Mouse (Mus musculus) adrenal gland, postnatal 0 days (tissue): ENCODE results near the gene Zfp622. TPM values are rescaled to one million over a fixed set of nuclear protein-coding genes. Genes with fewer than 3 reads are reported as not detected.

Experiments
- microRNA-seq: library from miRNA; unstranded; fragments of <30 nt; microRNA quantifications from one replicate; pipeline ENCODE4, GENCODE M21; 2016; ENCODE audit warnings: borderline replicate concordance; ENCODE audit not compliant: insufficient number of aligned reads
- polyA plus RNA-seq: library from polyadenylated mRNA; unstranded; fragments of >200 nt; fragmentation: Nextera tagmentation; extraction: Ambion mirVana; gene quantifications from 2 replicates; pipeline ENCODE4 v1.2.1, GENCODE M21; 2015

The Zfp622 gene
- 30.3 and 36.3 TPM in 2 replicates for polyA plus RNA-seq

DNA sequence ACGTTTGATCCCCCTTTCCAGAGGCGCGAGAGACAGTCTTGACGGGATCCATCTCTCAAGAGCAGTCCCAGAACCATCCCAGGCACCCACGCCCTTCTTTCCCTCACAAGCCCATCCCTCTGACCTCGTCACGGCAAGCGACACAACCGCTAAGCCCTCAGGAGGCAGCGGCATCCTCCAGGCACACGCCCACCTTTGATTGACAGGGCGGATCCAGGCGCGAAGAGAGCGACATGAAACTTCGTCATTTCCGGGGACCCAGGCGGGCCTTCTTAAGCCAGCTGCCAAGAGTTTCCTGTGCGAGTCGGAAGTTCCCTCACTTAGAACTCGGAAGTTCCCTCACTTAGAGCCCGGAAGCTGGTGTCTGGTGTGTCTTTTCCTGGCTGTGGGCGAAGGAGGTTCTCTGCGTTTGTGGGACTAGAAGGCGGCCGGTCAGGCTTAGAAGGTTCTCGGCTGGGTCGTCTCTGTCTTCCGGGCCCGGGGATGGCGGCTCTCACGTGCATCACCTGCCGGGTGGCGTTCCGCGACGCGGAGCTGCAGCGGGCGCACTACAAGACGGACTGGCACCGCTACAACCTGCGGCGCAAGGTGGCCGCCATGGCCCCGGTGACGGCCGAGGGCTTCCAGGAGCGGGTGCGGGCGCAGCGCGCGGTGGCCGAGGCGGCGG is at the start of gene Zfp622:
TSS of gene Zfp622 (plus strand) at position 300 of the 667 bp plus-strand sequence.

Small RNA genes within 50 kb of the gene (microRNA-seq; reads per million reads assigned to microRNA genes)
- gene Mir7212: not detected

Other genes with a start within 250 kb of the Zfp622 start
- 31.1 and 58.6 TPM in 2 replicates for gene Retreg1, start 141.2 kb upstream of the Zfp622 start, polyA plus RNA-seq